Mouse (Mus musculus): ENCODE measurements around the gene Cfap161. TPM values are rescaled to one million over a fixed set of nuclear protein-coding genes. Genes with fewer than 3 reads are reported as not detected.

The Cfap161 gene
- polyA plus RNA-seq, 2 experiments: 0.28 to 0.82 TPM

DNA sequence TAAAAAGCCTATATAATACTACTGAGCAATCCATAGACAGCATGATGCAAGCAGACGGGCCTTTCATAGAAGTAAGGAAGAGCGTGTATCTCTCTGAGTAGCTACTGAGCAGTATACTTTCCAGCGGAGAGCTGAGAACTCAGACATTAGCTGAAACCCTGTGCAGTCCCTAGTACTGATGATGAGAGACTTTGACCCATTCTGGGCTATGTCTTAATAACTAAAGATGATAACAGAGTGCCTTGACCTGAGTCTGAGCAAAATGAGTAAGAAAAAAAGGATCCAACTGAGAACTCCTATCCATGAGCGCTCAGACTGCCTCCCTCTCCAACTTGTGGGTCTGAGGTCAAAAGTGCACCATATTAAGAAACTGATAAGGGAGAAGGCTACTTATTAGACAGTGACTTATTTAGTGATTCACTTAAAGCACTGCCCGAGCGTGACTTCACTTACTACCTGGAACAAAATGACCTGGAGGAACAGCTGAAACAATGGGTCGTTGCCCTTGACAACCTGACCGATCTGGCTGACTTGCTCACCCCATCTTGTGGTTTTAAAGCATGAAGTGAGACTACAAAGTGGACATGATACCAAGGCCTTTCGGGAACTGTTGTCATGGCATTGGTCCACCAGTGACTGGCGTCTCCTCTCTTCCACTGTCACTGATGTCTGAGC, 32.9 kb upstream of the Cfap161 start:
- no peaks in the 10 kb centered on the region for H3K36me3 ChIP-seq (ENCODE audit: control insufficient read depth, insufficient read depth, low read length)
- no peak overlapping the region for H3K4me3 ChIP-seq (replicated peaks; ENCODE audit: low read length)
- H3K9ac ChIP-seq (ENCODE audit: low read depth, low read length, severe bottlenecking): no peak overlapping the region
- no peak overlapping the region for H3K27ac ChIP-seq (replicated peaks; ENCODE audit: low read depth, low read length)
- no peaks in the 10 kb centered on the region for H3K4me1 ChIP-seq (ENCODE audit: control insufficient read depth, insufficient read depth, low read length)
- TF ChIP-seq POLR2A (IDR thresholded peaks at IDR 0.05; ENCODE audit: borderline replicate concordance, extremely low read depth, insufficient read depth, insufficient read length): no peak
- H3K4me2 ChIP-seq (replicated peaks; ENCODE audit: low read depth, low read length, severe bottlenecking): no peak overlapping the region
- WGBS: 83% methylated on average over 10 of the region's 10 CpGs
- no peak for DNase-seq (ENCODE audit: low spot score)
- H3K9me3 ChIP-seq (ENCODE audit: control insufficient read depth, low read length): no peaks in the 10 kb centered on the region
- no peaks in the 10 kb centered on the region for H3K27me3 ChIP-seq (ENCODE audit: control insufficient read depth, insufficient read depth, low read length)
- no peak for ATAC-seq (ENCODE audit: low FRiP score, low read depth)

DNA sequence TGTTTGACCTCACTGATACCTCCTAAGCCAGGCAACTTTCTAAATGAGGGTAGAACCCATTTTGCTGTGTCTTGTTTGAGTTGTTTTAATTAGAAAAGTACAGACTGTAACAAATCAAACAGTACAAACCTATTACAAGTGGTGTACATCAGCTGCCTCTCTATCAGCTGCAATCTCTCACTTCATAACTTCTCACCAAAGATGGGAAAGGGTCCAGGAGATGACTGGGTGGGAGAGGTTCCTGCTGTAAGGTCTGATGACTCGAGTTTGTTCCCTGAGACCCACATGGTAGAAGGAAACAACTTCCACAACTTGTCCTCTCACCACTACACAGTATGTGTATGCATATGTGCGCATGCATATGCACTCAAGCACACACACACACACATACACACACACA, 32.1 kb upstream of the Cfap161 start:
- no peaks in the 10 kb centered on the region for H3K36me3 ChIP-seq (ENCODE audit: control insufficient read depth, insufficient read depth, low read length)
- H3K27me3 ChIP-seq (ENCODE audit: control insufficient read depth, insufficient read depth, low read length): no peaks in the 10 kb centered on the region
- TF ChIP-seq POLR2A (IDR thresholded peaks at IDR 0.05; ENCODE audit: borderline replicate concordance, extremely low read depth, insufficient read depth, insufficient read length): no peak
- DNase-seq (ENCODE audit: low spot score) (no peak), ATAC-seq (ENCODE audit: low FRiP score, low read depth) (no peak)
- no peaks in the 10 kb centered on the region for H3K4me1 ChIP-seq (ENCODE audit: control insufficient read depth, insufficient read depth, low read length)
- H3K9me3 ChIP-seq (ENCODE audit: control insufficient read depth, low read length): no peaks in the 10 kb centered on the region
- no peak overlapping the region for H3K4me2 ChIP-seq (replicated peaks; ENCODE audit: low read depth, low read length, severe bottlenecking)
- no peak overlapping the region for H3K9ac ChIP-seq (ENCODE audit: low read depth, low read length, severe bottlenecking)
- H3K4me3 ChIP-seq (replicated peaks; ENCODE audit: low read length): no peak overlapping the region
- 63% methylated on average over 2 of the region's 2 CpGs for WGBS
- H3K27ac ChIP-seq (replicated peaks; ENCODE audit: low read depth, low read length): no peak overlapping the region

DNA sequence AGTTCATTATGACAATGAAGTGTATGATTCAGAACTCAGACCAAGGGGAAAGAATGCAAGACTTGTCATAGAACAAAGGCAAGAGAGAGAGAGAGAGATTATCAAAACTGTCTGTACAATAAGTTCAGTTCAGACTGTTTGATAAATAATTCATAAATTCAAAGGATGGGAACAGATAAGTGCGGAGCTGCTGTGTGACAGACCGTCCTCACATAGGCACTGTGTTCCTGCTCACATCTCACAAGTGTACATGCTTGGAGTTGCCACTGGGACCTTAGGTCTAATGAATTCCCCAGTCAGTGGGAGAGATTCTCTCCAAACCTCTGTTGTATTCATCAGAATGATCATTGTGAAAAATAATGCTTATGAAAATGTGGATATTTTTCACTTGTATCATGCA, 27.3 kb upstream of the Cfap161 start:
- no peaks in the 10 kb centered on the region for H3K9me3 ChIP-seq (ENCODE audit: control insufficient read depth, low read length)
- no peak for ATAC-seq (ENCODE audit: low FRiP score, low read depth)
- 95% methylated on average over 2 of the region's 2 CpGs for WGBS

DNA sequence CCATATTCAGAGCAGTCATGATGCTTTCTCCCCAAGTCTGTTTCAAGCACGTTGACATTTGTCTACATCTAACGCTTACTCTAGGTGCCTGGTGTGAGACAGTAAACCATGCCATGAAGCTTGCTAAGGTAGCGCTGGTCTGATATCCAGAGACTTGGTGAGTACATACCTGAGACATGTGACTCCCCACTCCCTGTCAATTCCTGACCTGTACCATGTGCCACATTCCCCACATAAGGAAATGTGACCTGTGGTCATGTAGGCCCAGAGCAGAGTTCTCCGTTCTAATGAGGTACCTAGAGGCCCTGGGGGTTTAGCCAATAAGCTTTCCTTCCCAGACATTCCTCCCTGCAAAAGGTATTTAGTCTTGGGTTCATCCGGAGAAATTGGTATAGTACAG, 22.2 kb upstream of the Cfap161 start:
- Histone ChIP-seq H3K9ac (ENCODE audit: low read depth, low read length, severe bottlenecking) (no peak overlapping the region), H3K4me2 (replicated peaks; ENCODE audit: low read depth, low read length, severe bottlenecking) (no peak overlapping the region), H3K4me3 (replicated peaks; ENCODE audit: low read length) (no peak overlapping the region), H3K36me3 (ENCODE audit: control insufficient read depth, insufficient read depth, low read length) (no peaks in the 10 kb centered on the region), H3K4me1 (ENCODE audit: control insufficient read depth, insufficient read depth, low read length) (peaks cover 28% of the 10 kb centered on the region), H3K27ac (replicated peaks; ENCODE audit: low read depth, low read length) (no peak overlapping the region), H3K9me3 (ENCODE audit: control insufficient read depth, low read length) (no peaks in the 10 kb centered on the region), H3K27me3 (ENCODE audit: control insufficient read depth, insufficient read depth, low read length) (no peaks in the 10 kb centered on the region)
- ATAC-seq (ENCODE audit: low FRiP score, low read depth): no peak
- 92% methylated on average over 5 of the region's 5 CpGs for WGBS
- TF ChIP-seq POLR2A (IDR thresholded peaks at IDR 0.05; ENCODE audit: borderline replicate concordance, extremely low read depth, insufficient read depth, insufficient read length): no peak
- no peak for DNase-seq (ENCODE audit: low spot score)

More for the DNA sequence above, 27.3 kb upstream of the Cfap161 start:
- TF ChIP-seq POLR2A (IDR thresholded peaks at IDR 0.05; ENCODE audit: borderline replicate concordance, extremely low read depth, insufficient read depth, insufficient read length): no peak
- Histone ChIP-seq H3K4me2 (replicated peaks; ENCODE audit: low read depth, low read length, severe bottlenecking) (no peak overlapping the region), H3K27me3 (ENCODE audit: control insufficient read depth, insufficient read depth, low read length) (no peaks in the 10 kb centered on the region), H3K27ac (replicated peaks; ENCODE audit: low read depth, low read length) (no peak overlapping the region), H3K9ac (ENCODE audit: low read depth, low read length, severe bottlenecking) (no peak overlapping the region), H3K36me3 (ENCODE audit: control insufficient read depth, insufficient read depth, low read length) (no peaks in the 10 kb centered on the region), H3K4me3 (replicated peaks; ENCODE audit: low read length) (no peak overlapping the region), H3K4me1 (ENCODE audit: control insufficient read depth, insufficient read depth, low read length) (no peaks in the 10 kb centered on the region)
- no peak for DNase-seq (ENCODE audit: low spot score)

DNA sequence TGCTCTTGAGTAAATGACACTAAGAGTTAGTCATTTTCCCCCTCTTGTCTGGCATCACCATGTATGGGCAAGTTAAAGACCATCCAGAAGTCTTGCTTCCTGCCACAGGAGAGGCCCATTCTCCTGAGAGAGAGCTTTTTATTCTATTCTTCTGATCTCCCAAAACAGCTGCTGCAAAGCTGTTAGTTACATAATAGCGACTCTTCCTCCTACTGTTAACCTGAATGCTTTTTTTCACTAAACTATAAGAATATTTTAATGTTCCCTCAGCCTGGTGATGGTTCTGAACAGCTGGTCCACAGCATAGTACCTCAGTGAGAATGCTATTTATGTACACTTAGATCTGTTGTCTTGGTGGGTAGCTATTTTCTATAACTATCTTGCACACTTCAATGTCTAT, 21.0 kb upstream of the Cfap161 start:
- DNase-seq (ENCODE audit: low spot score) (no peak), ATAC-seq (ENCODE audit: low FRiP score, low read depth) (no peak)
- no peak overlapping the region for H3K4me2 ChIP-seq (replicated peaks; ENCODE audit: low read depth, low read length, severe bottlenecking)
- H3K4me1 ChIP-seq (ENCODE audit: control insufficient read depth, insufficient read depth, low read length): peaks cover 41% of the 10 kb centered on the region
- H3K27ac ChIP-seq (replicated peaks; ENCODE audit: low read depth, low read length): no peak overlapping the region
- no peak for TF ChIP-seq POLR2A (IDR thresholded peaks at IDR 0.05; ENCODE audit: borderline replicate concordance, extremely low read depth, insufficient read depth, insufficient read length)
- no peaks in the 10 kb centered on the region for H3K36me3 ChIP-seq (ENCODE audit: control insufficient read depth, insufficient read depth, low read length)
- no peaks in the 10 kb centered on the region for H3K9me3 ChIP-seq (ENCODE audit: control insufficient read depth, low read length)
- no peak overlapping the region for H3K9ac ChIP-seq (ENCODE audit: low read depth, low read length, severe bottlenecking)
- no peaks in the 10 kb centered on the region for H3K27me3 ChIP-seq (ENCODE audit: control insufficient read depth, insufficient read depth, low read length)
- no peak overlapping the region for H3K4me3 ChIP-seq (replicated peaks; ENCODE audit: low read length)
- WGBS: 53% methylated on average over 1 of the region's 1 CpGs
